Mouse (Mus musculus): ENCODE measurements around the gene Fam186b. TPM values are rescaled to one million over a fixed set of nuclear protein-coding genes. Genes with fewer than 3 reads are reported as not detected.

Fam186b gene
- polyA plus RNA-seq (2015; fragmentation: Nextera tagmentation; extraction: Ambion mirVana) = 0.85 and 1.2 TPM in 2 replicates

DNA sequence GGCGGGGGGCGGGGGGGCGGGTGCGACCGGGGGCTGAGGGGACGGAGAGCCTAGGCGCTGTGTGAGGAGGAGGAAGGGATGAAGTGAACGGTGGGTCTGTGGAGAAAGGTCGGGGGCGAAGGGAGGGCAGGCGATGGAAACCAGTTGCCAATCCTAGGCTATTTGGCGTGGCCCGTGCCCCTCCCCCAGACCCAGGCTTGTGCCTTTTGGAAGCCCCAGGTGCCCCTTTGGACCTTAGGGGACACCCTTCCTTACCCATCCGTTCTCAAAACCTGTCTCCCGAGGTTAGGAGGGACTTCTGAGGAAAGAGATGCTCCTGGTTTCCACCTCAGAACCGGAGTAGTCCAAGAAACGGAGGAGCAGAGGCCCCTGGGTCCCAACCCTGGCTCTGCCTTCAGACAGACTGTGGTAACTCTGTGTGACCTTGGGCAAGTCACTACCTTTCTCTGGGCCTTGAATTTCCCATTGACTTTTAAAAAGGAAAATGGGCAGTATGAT lies at the start of gene Fam186b:
Gene Fam186b, minus strand, starts transcription at position 405 of the 498 bp plus-strand sequence.
- under 1% methylated on average over 11 of the region's 17 CpGs for WGBS
- peaks cover 18% of the 10 kb centered on the region for H3K4me1 ChIP-seq (ENCODE audit: control insufficient read depth, insufficient read depth, low read depth, low read length)

DNA sequence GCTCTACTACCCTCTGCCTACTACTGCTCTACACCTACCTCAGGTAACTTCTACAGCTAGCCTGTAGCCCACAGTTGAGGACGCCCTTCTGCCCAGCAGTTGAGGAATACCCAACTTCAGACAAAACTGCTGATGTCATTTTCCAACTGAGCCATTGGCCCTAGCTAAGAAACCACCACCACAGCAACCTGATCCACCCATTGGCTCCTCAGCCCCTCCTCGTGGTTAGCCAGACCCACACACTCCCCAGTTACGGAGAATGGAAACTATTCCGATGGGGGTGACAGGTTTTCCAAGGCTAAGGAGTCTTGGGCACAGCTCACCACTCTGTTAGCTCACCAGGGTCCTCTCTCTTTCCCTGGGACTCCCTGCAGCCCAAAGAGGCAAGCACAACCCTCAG lies 49.3 kb upstream of the Fam186b start:
- no peak overlapping the region for H3K27ac ChIP-seq (ENCODE audit: low read depth, low read length)
- H3K36me3 ChIP-seq (ENCODE audit: control insufficient read depth, insufficient read depth, low read length) = no peaks in the 10 kb centered on the region
- ATAC-seq = no peak

More for the DNA sequence above, at the start of gene Fam186b:
- peak within 1 kb of the TSS; percentile 85 for H3K9ac ChIP-seq (ENCODE audit: low read depth, low read length)
- no peaks in the 10 kb centered on the region for H3K27me3 ChIP-seq (replicated peaks; ENCODE audit: control insufficient read depth, insufficient read depth, low read length)
- ATAC-seq = peak; percentile 28
- no peaks in the 10 kb centered on the region for H3K36me3 ChIP-seq (ENCODE audit: control insufficient read depth, insufficient read depth, low read length)
- peak within 1 kb of the TSS; percentile 68 for H3K4me3 ChIP-seq (ENCODE audit: low read length)
- H3K9me3 ChIP-seq (ENCODE audit: control insufficient read depth, low read length) = no peaks in the 10 kb centered on the region
- H3K4me2 ChIP-seq (ENCODE audit: low read length) = peak within 1 kb of the TSS; percentile 70
- peak within 1 kb of the TSS; percentile 91 for H3K27ac ChIP-seq (ENCODE audit: low read depth, low read length)

DNA sequence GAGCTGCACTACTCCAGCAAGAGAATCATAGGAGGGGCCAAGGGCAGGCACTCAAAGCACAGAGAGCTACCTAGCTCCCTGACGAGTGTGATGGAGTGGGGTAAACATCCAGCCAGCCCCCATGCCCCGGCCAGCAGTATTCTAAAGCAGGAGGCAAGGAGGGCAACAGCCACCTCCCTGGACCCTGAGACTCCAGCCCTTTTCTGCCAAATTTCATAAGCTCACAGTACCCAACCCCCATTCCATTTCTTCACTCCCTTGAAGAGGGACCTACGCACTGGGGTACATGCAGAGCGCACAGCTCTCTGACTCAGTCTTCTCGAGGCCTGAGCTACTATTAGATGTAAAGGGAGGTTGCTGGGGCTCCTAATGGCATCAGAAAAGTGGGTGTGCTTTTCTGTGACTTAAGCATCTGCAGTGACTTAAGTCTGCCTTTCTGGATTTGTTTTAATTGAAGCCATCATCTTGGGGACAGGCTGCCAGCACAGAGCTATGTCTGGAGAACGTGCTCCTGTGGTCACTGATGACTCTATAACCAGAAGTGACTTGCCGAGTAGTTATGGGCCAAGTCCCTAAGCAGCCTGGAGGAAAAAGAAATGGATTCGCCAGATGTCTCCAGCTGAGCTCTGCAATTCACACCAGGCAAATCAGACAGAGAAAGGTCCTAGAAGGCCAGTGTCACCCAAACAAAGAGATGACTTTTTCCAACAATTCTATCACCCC lies 48.6 kb upstream of the Fam186b start:
- no peaks in the 10 kb centered on the region for H3K9me3 ChIP-seq (ENCODE audit: control insufficient read depth, low read length)
- H3K27me3 ChIP-seq (replicated peaks; ENCODE audit: control insufficient read depth, insufficient read depth, low read length) = no peaks in the 10 kb centered on the region
- no peak overlapping the region for H3K4me2 ChIP-seq (ENCODE audit: low read length)
- no peak overlapping the region; the same call in 1 of the 2 replicates for H3K9ac ChIP-seq (ENCODE audit: low read depth, low read length)
- 59% methylated on average over 8 of the region's 8 CpGs for WGBS
- H3K4me1 ChIP-seq (ENCODE audit: control insufficient read depth, insufficient read depth, low read depth, low read length) = peaks cover 28% of the 10 kb centered on the region
- no peak for ATAC-seq
- H3K4me3 ChIP-seq (ENCODE audit: low read length) = no peak overlapping the region
- no peaks in the 10 kb centered on the region for H3K36me3 ChIP-seq (ENCODE audit: control insufficient read depth, insufficient read depth, low read length)
- H3K27ac ChIP-seq (ENCODE audit: low read depth, low read length) = peak overlapping the region; percentile 79

More for the DNA sequence above, 49.3 kb upstream of the Fam186b start:
- no peak overlapping the region for H3K9ac ChIP-seq (ENCODE audit: low read depth, low read length)
- no peak overlapping the region for H3K4me3 ChIP-seq (ENCODE audit: low read length)
- no peaks in the 10 kb centered on the region for H3K27me3 ChIP-seq (replicated peaks; ENCODE audit: control insufficient read depth, insufficient read depth, low read length)
- H3K9me3 ChIP-seq (ENCODE audit: control insufficient read depth, low read length) = no peaks in the 10 kb centered on the region
- H3K4me2 ChIP-seq (ENCODE audit: low read length) = no peak overlapping the region
- 78% methylated on average over 4 of the region's 4 CpGs for WGBS
- H3K4me1 ChIP-seq (ENCODE audit: control insufficient read depth, insufficient read depth, low read depth, low read length) = peaks cover 28% of the 10 kb centered on the region

DNA sequence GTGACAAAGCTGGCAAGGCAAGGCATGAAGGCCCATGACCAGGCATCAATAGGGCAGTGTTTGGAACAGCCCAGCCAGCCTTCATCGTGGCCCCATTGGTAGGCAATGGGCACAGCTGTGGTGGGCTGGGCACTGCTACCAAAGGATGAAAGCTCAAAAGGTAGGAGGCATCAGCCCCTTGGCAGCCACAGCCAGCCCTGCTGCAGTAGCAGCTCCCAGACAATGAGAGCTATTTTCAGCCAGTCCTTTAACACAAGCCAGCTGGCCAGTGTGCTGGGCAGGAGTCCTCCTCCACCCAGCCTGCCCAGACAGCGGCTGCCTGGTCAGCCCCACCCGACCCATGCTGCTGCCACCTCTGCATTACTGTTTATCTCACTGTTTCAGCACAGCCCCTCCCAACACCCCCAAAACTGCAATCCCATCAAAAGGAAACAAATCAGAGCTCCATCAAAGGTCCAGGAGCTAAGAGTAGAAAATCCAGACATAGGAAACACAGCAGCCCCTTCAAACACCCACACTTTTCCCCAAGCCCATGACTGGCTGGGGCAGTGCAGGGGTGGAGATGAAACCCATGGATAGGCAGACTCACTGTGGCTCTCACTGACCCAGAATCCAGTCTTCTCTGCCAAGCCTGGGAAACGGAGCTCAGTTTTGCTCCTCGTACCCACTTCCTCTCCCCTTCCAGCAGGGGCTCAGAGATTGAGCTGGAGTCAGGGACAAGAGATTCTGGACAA lies 47.9 kb upstream of the Fam186b start:
- Histone ChIP-seq H3K4me2 (ENCODE audit: low read length) (no peak overlapping the region), H3K36me3 (ENCODE audit: control insufficient read depth, insufficient read depth, low read length) (no peaks in the 10 kb centered on the region), H3K4me1 (ENCODE audit: control insufficient read depth, insufficient read depth, low read depth, low read length) (peaks cover 28% of the 10 kb centered on the region), H3K27me3 (replicated peaks; ENCODE audit: control insufficient read depth, insufficient read depth, low read length) (no peaks in the 10 kb centered on the region), H3K9ac (ENCODE audit: low read depth, low read length) (no peak overlapping the region; the same call in 1 of the 2 replicates), H3K4me3 (ENCODE audit: low read length) (no peak overlapping the region), H3K27ac (ENCODE audit: low read depth, low read length) (peak overlapping the region; percentile 79), H3K9me3 (ENCODE audit: control insufficient read depth, low read length) (no peaks in the 10 kb centered on the region)
- ATAC-seq = peak; percentile 94
- whole genome bisulfite sequencing = 47% methylated on average over 5 of the region's 5 CpGs

DNA sequence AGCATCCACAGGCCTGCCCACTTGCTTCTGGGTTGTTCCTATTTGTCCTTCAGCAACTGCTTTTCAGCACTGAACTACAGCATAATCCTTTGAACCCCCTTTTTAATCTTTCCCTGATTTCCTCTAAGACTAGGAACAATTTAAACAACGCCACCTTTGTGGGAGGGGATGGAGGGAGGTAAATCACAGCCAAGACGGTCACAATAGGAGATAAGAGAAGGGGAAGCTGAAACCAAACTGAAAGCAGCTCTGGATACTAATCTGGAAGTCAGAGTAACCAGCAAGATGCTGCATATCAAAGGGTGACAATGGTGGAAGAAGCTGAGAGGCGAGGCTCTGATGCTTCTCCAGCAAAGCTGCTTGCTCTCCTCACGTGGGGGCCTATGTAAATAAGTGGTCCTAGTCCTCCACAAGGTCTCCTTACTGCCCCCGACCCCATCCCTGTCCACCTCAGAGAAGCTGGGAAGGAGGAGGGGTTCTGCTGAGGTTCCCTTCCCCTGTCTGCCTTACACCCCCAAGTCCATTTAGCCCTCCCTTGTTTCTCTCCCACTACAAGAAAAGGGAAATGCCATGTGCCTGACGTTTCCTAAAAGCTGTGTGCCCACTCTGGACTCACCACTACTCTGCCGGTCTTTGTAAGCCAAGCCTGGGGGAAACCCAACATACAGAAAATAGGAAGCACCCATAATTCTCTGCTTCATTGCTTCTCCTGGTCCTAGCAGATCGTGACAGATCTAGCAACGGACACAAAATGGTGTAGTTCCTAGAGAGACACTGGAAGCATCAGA lies 46.7 kb upstream of the Fam186b start:
- Histone ChIP-seq H3K4me2 (ENCODE audit: low read length) (no peak overlapping the region), H3K27me3 (replicated peaks; ENCODE audit: control insufficient read depth, insufficient read depth, low read length) (no peaks in the 10 kb centered on the region), H3K4me1 (ENCODE audit: control insufficient read depth, insufficient read depth, low read depth, low read length) (peaks cover 28% of the 10 kb centered on the region), H3K36me3 (ENCODE audit: control insufficient read depth, insufficient read depth, low read length) (no peaks in the 10 kb centered on the region), H3K9me3 (ENCODE audit: control insufficient read depth, low read length) (no peaks in the 10 kb centered on the region), H3K9ac (ENCODE audit: low read depth, low read length) (no peak overlapping the region), H3K27ac (ENCODE audit: low read depth, low read length) (peak overlapping the region; percentile 79; the same call in 1 of the 2 replicates), H3K4me3 (ENCODE audit: low read length) (no peak overlapping the region)
- no peak for ATAC-seq
- 58% methylated on average over 9 of the region's 9 CpGs for WGBS

DNA sequence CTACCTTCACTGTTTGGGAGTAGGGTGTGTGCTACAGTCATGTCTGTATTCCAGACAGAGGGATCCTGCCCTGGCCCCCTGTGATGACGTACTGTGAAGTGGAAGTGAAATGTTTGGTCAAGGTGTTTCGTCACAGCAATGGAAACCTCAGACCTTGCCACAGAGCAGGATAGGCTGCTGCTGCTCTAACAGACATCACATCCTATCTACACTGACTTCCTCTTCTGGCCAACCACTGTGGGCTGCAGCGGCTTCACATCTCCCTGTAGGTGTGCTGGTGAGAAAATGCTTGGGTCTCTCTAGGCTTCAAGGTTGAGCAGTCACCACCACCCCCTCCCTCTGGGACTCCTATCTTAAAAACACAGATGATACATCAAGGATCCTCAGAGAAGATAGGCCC lies 45.4 kb upstream of the Fam186b start:
- H3K27me3 ChIP-seq (replicated peaks; ENCODE audit: control insufficient read depth, insufficient read depth, low read length) = no peaks in the 10 kb centered on the region
- no peaks in the 10 kb centered on the region for H3K36me3 ChIP-seq (ENCODE audit: control insufficient read depth, insufficient read depth, low read length)
- H3K9me3 ChIP-seq (ENCODE audit: control insufficient read depth, low read length) = no peaks in the 10 kb centered on the region
- H3K4me1 ChIP-seq (ENCODE audit: control insufficient read depth, insufficient read depth, low read depth, low read length) = peaks cover 28% of the 10 kb centered on the region
- no peak for ATAC-seq
- H3K4me3 ChIP-seq (ENCODE audit: low read length) = no peak overlapping the region
- H3K27ac ChIP-seq (ENCODE audit: low read depth, low read length) = no peak overlapping the region
- no peak overlapping the region for H3K9ac ChIP-seq (ENCODE audit: low read depth, low read length)
- no peak overlapping the region for H3K4me2 ChIP-seq (ENCODE audit: low read length)
- WGBS = 85% methylated on average over 3 of the region's 3 CpGs

DNA sequence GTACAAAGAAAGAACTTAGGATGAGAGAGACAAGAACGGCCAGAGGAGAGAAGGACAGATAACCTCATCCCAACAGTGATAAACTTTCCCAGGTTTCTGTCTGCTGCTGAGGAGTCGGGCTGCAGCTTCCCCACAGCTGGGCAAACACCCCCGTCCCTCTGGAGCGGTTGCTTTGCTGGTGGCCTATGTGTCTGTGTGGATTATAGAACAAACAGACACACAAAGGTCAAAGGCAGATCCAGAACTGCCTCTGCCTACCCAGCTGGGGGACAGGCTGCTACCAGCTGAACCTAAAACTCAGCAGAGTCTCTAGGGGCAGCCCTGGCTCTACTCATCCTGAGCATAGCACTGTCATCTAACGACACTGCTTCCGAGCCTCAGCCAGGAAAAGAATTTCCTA lies 44.0 kb upstream of the Fam186b start:
- no peak overlapping the region for H3K4me2 ChIP-seq (ENCODE audit: low read length)
- H3K4me3 ChIP-seq (ENCODE audit: low read length) = no peak overlapping the region
- no peaks in the 10 kb centered on the region for H3K9me3 ChIP-seq (ENCODE audit: control insufficient read depth, low read length)
- no peak overlapping the region for H3K27ac ChIP-seq (ENCODE audit: low read depth, low read length)
- 0 out of 2 replicates have a peak overlapping the region, but pooled peaks have one; percentile 28 for H3K9ac ChIP-seq (ENCODE audit: low read depth, low read length)
- H3K36me3 ChIP-seq (ENCODE audit: control insufficient read depth, insufficient read depth, low read length) = no peaks in the 10 kb centered on the region
- no peaks in the 10 kb centered on the region for H3K27me3 ChIP-seq (replicated peaks; ENCODE audit: control insufficient read depth, insufficient read depth, low read length)
- 71% methylated on average over 6 of the region's 6 CpGs for WGBS
- no peak for ATAC-seq
- H3K4me1 ChIP-seq (ENCODE audit: control insufficient read depth, insufficient read depth, low read depth, low read length) = peaks cover 28% of the 10 kb centered on the region

DNA sequence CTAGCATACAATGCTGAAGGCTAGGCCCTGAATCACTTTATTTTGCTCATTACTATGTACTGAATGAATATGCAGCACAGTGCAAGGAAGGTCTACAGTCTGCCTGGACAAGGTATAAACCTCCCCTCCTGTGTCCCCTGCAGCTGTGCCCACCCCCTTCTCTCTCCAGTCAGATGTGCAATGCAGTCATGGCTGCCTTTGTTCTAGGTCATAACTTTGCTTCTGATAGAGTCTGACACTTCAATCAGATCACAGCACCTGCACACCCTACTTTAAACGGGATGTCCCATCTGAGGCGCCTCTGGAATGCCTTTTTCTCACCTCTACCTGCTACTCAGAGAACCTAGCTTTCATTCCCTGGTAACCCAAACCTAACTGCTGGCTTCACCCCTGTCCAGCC lies 43.2 kb upstream of the Fam186b start:
- H3K4me1 ChIP-seq (ENCODE audit: control insufficient read depth, insufficient read depth, low read depth, low read length) = peaks cover 24% of the 10 kb centered on the region
- no peaks in the 10 kb centered on the region for H3K9me3 ChIP-seq (ENCODE audit: control insufficient read depth, low read length)
- 95% methylated on average over 2 of the region's 2 CpGs for WGBS
- ATAC-seq = no peak
- H3K4me3 ChIP-seq (ENCODE audit: low read length) = no peak overlapping the region
- no peaks in the 10 kb centered on the region for H3K27me3 ChIP-seq (replicated peaks; ENCODE audit: control insufficient read depth, insufficient read depth, low read length)
- H3K27ac ChIP-seq (ENCODE audit: low read depth, low read length) = no peak overlapping the region
- H3K9ac ChIP-seq (ENCODE audit: low read depth, low read length) = no peak overlapping the region
- H3K36me3 ChIP-seq (ENCODE audit: control insufficient read depth, insufficient read depth, low read length) = no peaks in the 10 kb centered on the region
- no peak overlapping the region for H3K4me2 ChIP-seq (ENCODE audit: low read length)
